Mouse (Mus musculus): ENCODE measurements at regions not wholly inside any gene's neighbourhood (a gene's known extent, or its start where the extent isn't known, plus 50 kb on each side); places are given as distances from the start of the nearest gene placed in this dataset.

DNA sequence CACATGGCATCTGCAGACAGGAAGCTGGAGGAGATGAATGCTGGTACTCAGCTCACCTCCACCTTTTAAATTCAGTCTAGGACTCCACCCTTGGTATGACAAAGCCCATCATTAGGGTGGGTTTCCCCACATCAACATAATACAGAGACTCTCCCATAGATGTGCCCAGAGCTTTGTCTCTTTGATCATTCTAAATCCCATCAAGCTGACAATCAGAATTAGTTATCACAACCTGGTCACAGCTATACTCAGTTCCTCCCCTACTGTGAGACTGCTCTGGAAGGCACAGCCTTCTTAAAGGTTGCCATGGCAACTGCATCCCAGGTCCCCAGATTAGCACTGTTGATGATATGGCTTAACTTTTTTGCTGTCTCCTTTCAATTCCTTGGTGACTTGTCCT, 184.3 kb upstream of the Tbx3 start:
- TF ChIP-seq EP300 (IDR thresholded peaks at IDR 0.05) (no peak), CTCF (IDR thresholded peaks at IDR 0.05) (no peak)

All from lung, postnatal 0 days (tissue).